Mouse (Mus musculus) limb, embryonic 14.5 days (tissue): ENCODE data around the gene Ccsap. TPM values are rescaled to one million over a fixed set of nuclear protein-coding genes. Genes with fewer than 3 reads are reported as not detected.

Experiments
- ATAC-seq: fragments of 200-750 bp; cut with Nextera tagmentation; 2 replicates; pipeline ENCODE4 v1.8.0; 2017; ENCODE audit warnings: low read depth, moderate number of reproducible peaks, moderate TSS enrichment; ENCODE audit not compliant: low FRiP score
- DNase-seq: peaks from one replicate; pipeline ENCODE4 v3.0.0-alpha.2; 2015; ENCODE audit warnings: low spot score
- H3K27ac ChIP-seq: fragments of 300-500 bp; sonication (generic); replicated peaks from 2 replicates; pipeline ENCODE4 v1.5.1; 2014; ENCODE audit warnings: low read depth, mild to moderate bottlenecking, low read length, moderate library complexity, mixed read lengths
- H3K27me3 ChIP-seq: fragments of 300-500 bp; sonication (generic); 2 replicates; pipeline ENCODE4 v1.6.1; 2014; ENCODE audit warnings: low read length, mixed read lengths; ENCODE audit not compliant: control insufficient read depth, insufficient read depth
- H3K36me3 ChIP-seq: fragments of 300-500 bp; sonication (generic); 2 replicates; pipeline ENCODE4 v1.6.1; 2014; ENCODE audit warnings: mild to moderate bottlenecking, low read length, moderate library complexity, mixed read lengths; ENCODE audit not compliant: control insufficient read depth, insufficient read depth
- H3K4me1 ChIP-seq: fragments of 300-500 bp; sonication (generic); 2 replicates; pipeline ENCODE4 v1.6.1; 2014; ENCODE audit warnings: antibody characterized with exemption, low read length, mixed read lengths; ENCODE audit not compliant: control insufficient read depth, insufficient read depth
- H3K4me2 ChIP-seq: fragments of 300-500 bp; sonication (generic); replicated peaks from 2 replicates; pipeline ENCODE4 v1.6.1; 2014; ENCODE audit warnings: low read depth, mild to moderate bottlenecking, low read length, moderate library complexity; ENCODE audit not compliant: severe bottlenecking
- H3K4me3 ChIP-seq: fragments of 300-500 bp; sonication (generic); replicated peaks from 2 replicates; pipeline ENCODE4 v1.5.1; 2014; ENCODE audit warnings: low read length
- H3K9ac ChIP-seq: fragments of 300-500 bp; sonication (generic); 2 replicates; pipeline ENCODE4 v1.6.1; 2014; ENCODE audit warnings: mild to moderate bottlenecking, low read depth, low read length, moderate library complexity; ENCODE audit not compliant: severe bottlenecking
- H3K9me3 ChIP-seq: fragments of 300-500 bp; sonication (generic); 2 replicates; pipeline ENCODE4 v1.6.1; 2016; ENCODE audit warnings: low read length; ENCODE audit not compliant: control insufficient read depth
- POLR2A ChIP-seq: fragments of 200-500 bp; IDR thresholded peaks from 2 replicates; pipeline ENCODE4 v1.8.0; 2012; ENCODE audit warnings: inconsistent platforms, mild to moderate bottlenecking, moderate library complexity, borderline replicate concordance; ENCODE audit not compliant: insufficient read depth, insufficient read length; ENCODE audit errors: extremely low read depth
- WGBS: fragments of 180-500 bp; shearing (Covaris S2); extraction: QIAGEN DNeasy Blood & Tissue Kit; methylation state at CpG from one replicate; pipeline ENCODE4 v1.1.7; 2014; 5-methylcytosine and 5-hydroxymethylcytosine counted together
- polyA plus RNA-seq, 2 experiments: library from polyadenylated mRNA; depleted of rRNA in 1 of 2; stranded (reverse) in 1 of 2; unstranded in 1 of 2; fragments of >200 nt; fragmentation: Nextera tagmentation in 1 of 2; extraction: Ambion mirVana in 1 of 2; gene quantifications; 2 replicates each; pipeline versions ENCODE4 v1.2.1 to v1.2.3; 2012 to 2014

Ccsap gene
- polyA plus RNA-seq, 2 experiments = 3.7 to 4.9 TPM

DNA sequence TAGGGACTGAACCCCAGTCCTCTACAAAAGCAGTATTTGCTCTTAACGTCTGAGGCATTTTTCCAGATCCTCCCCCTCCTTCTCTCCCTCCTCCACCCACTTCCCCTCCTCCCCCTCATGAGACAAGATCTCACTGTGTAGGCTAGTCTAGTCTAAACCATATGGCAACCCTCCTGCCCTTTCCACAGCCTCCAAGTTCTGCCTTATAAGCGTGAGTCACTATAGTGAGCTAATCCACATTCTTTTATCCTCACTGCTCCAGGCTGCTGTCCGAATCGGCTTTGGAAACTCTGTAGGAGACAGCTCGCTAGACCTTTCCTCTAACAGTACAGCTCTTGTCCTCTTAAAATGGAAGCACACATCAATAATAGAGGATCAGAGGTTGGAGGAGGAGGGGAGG lies 7.0 kb upstream of the Ccsap start:
- no peak overlapping the region for H3K4me3 ChIP-seq
- 41% methylated on average over 5 of the region's 5 CpGs for WGBS
- no peaks in the 10 kb centered on the region for H3K36me3 ChIP-seq
- no peak overlapping the region for H3K9ac ChIP-seq
- no peaks in the 10 kb centered on the region for H3K4me1 ChIP-seq
- ATAC-seq (no peak), DNase-seq (no peak)
- no peak overlapping the region for H3K4me2 ChIP-seq
- TF ChIP-seq POLR2A = no peak
- no peak overlapping the region for H3K27ac ChIP-seq
- no peaks in the 10 kb centered on the region for H3K9me3 ChIP-seq
- H3K27me3 ChIP-seq = no peaks in the 10 kb centered on the region

DNA sequence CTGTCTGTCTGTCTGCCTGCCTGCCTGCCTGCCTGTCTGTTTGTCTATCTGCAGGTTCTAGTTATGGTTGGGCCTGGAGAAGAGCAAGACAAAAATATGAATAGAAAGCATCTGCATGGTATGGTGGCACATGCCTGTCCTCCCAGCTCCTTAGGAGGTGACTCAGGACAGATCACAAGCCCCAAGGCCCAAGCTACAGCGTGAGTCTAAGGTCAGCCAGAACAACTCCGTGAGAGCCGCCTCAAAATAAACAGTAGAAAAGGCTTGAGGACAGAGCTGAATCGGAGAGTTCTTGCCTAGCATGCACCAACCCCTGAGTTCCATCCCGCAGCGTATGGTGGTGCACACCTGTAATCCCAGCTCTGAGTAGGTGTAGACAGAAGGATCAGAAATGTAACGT lies 5.8 kb upstream of the Ccsap start:
- TF ChIP-seq POLR2A = no peak
- ATAC-seq = no peak
- WGBS = 77% methylated on average over 7 of the region's 7 CpGs

DNA sequence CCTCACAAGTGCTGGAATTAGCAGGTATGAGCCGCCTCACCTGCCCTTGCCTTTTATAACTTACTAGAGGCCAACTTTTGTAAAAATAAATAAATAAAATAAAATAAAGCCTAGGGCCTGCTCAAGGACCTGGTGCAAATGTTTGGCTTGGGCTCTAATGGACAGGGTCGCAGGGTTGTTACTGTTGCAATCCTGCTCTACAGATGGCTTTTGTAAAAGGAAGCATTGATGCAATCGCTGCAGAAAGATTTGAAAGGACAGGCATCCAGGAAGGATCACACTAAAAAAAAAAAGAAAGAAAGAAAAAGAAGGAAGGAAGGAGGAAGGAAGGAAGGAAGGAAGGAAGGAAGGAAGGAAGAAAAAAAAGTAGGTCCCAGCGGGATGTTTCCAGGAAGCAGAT lies 377 bp upstream of the Ccsap start:
- Histone ChIP-seq H3K4me2 (peak overlapping the region; percentile 85), H3K27ac (no peak overlapping the region), H3K4me1 (0 out of 2 replicates have a peak, but pooled peaks cover 4% of the 10 kb centered on the region), H3K4me3 (peak overlapping the region; percentile 82), H3K9ac (no peak overlapping the region; the same call in 1 of the 2 replicates), H3K36me3 (no peaks in the 10 kb centered on the region), H3K27me3 (no peaks in the 10 kb centered on the region; the same call in 1 of the 2 replicates), H3K9me3 (no peaks in the 10 kb centered on the region)
- no peak for TF ChIP-seq POLR2A
- 73% methylated on average over 4 of the region's 4 CpGs for WGBS
- no peak for ATAC-seq
- DNase-seq = no peak

More for the DNA sequence above, 5.8 kb upstream of the Ccsap start:
- Histone ChIP-seq H3K4me1 (no peaks in the 10 kb centered on the region), H3K9me3 (no peaks in the 10 kb centered on the region), H3K27ac (no peak overlapping the region), H3K27me3 (no peaks in the 10 kb centered on the region), H3K4me2 (no peak overlapping the region), H3K36me3 (no peaks in the 10 kb centered on the region), H3K4me3 (no peak overlapping the region), H3K9ac (no peak overlapping the region)
- DNase-seq = no peak

DNA sequence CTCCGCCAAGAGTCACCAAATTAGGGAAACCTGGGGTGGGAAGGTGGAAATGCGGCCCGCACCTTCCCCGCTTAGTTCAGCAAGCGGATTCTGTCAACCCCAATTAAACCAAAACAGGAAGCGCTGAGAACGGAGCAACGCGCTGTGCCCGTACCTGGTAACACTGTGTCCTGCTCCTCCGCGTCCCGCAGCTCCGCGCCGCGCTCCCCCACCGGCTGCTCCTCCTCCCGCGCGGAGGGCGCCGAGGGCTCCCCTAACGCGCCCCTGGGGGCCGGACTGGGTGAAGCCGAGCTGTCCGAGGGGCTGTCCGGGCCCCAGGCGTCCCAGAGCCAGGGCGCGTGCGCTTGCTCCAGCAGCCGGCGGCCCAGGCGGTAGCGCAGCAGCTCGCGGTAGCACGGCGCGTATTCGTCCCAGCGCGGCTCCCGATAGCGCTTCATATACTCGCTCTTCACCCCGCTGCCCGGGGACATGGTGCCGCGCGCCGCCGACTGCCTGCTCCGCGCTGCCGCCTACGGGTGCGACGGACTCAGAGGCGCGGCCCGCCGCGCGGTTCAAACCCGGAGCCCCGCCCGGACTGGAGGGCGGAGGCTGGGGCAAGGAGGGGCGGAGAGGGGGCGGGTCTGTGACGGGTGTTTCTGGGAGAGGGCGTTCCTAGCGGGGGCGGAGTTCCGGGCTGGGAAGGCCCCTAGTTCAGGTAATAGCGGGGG lies 915 bp downstream of the Ccsap start:
- no peaks in the 10 kb centered on the region; the same call in 1 of the 2 replicates for H3K27me3 ChIP-seq
- H3K4me3 ChIP-seq = peak overlapping the region; percentile 82
- H3K4me1 ChIP-seq = 0 out of 2 replicates have a peak, but pooled peaks cover 4% of the 10 kb centered on the region
- peak; percentile 98 for ATAC-seq
- no peaks in the 10 kb centered on the region for H3K9me3 ChIP-seq
- 0 out of 2 replicates have a peak, but pooled peaks have one; percentile 6 for TF ChIP-seq POLR2A
- WGBS = under 1% methylated on average over 63 of the region's 79 CpGs
- no peaks in the 10 kb centered on the region for H3K36me3 ChIP-seq
- H3K4me2 ChIP-seq = peak overlapping the region; percentile 85
- peak overlapping the region; percentile 64 for H3K9ac ChIP-seq
- H3K27ac ChIP-seq = no peak overlapping the region
- DNase-seq = peak; percentile 92

DNA sequence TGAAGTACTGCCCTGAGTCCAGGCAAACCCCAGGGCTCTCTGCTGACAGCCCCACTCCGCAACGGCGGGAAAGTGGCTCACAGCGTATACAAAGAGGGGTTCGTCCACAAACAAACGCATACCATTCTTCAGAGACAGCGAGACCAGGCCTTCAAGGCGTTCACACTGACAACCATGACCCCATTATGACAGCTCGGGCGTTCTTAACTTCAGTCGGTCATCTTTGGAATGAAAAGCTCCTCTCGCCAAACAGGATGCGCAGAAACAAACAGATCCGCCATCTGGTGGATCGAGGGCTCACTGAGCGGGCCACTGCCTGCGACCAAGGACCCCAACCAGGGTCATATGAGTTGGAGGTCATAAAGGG lies 1.5 kb downstream of the Ccsap start:
- Histone ChIP-seq H3K27ac (no peak overlapping the region), H3K4me2 (peak overlapping the region; percentile 85), H3K36me3 (no peaks in the 10 kb centered on the region), H3K4me3 (peak overlapping the region; percentile 82), H3K27me3 (no peaks in the 10 kb centered on the region; the same call in 1 of the 2 replicates), H3K9ac (peak overlapping the region; percentile 64), H3K4me1 (0 out of 2 replicates have a peak, but pooled peaks cover 4% of the 10 kb centered on the region), H3K9me3 (no peaks in the 10 kb centered on the region)
- DNase-seq (no peak), ATAC-seq (no peak)
- WGBS = under 1% methylated on average over 17 of the region's 17 CpGs
- no peak for TF ChIP-seq POLR2A

DNA sequence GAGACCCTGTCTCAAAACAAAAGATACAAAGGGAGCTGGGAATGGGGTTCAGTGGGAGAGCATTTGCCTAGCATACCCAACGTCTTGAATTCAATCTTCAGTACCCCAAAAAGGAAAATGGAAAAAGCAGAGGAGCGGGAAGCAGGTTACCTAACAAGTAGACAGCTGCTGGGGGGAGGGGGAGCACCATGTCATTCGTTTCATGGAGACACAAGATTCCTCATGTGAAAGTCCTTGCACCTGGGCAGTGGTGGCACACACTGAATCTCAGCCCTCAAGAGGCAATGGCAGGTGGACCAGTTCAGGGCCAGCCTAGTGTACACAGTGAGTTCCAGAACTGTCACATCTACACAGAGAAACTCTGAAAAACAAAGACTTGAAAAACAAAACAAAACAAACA lies 2.6 kb downstream of the Ccsap start:
- DNase-seq (no peak), ATAC-seq (no peak)
- H3K27me3 ChIP-seq = no peaks in the 10 kb centered on the region; the same call in 1 of the 2 replicates
- H3K4me1 ChIP-seq = 0 out of 2 replicates have a peak, but pooled peaks cover 4% of the 10 kb centered on the region
- H3K4me2 ChIP-seq = no peak overlapping the region
- no peak for TF ChIP-seq POLR2A
- no peaks in the 10 kb centered on the region for H3K36me3 ChIP-seq
- H3K27ac ChIP-seq = no peak overlapping the region
- no peaks in the 10 kb centered on the region for H3K9me3 ChIP-seq
- no peak overlapping the region for H3K4me3 ChIP-seq
- no peak overlapping the region for H3K9ac ChIP-seq
- 68% methylated on average over 3 of the region's 3 CpGs for WGBS
